Mouse (Mus musculus) erythroblast, embryonic 14.5 days (primary cell): ENCODE results near the gene Bco1.

Experiments used
- GATA1 ChIP-seq: IDR thresholded peaks from 2 replicates; pipeline ENCODE4 v1.6.1; 2012; ENCODE audit warnings: low read length, inconsistent platforms, mixed read lengths
- TAL1 ChIP-seq: IDR thresholded peaks from 3 replicates; pipeline ENCODE4 v1.6.1; 2012; ENCODE audit warnings: low read length, inconsistent platforms, mixed read lengths

DNA sequence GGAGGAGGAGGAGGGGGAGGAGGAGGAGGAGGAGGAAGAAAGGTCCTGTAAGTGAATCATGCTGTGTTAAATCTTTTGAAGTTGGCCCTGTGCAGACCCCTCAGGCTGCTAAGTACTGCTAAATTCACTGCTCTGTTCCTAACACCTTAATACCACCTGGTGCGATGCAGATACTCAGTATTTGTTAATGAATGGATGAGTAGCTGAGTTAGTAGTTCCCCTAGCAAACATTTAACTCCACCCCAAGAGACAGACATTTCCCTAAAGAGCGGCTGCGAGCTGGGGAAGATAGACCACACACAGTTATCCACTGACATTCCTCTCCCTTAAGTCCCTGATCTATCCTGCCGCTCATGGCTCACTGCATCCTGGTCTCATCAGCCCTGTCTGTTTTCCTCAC lies 40.7 kb downstream of the Bco1 start:
- TF ChIP-seq GATA1 (no peak), TAL1 (no peak)
